Mouse (Mus musculus): ENCODE measurements around the gene Dmac2. TPM values are rescaled to one million over a fixed set of nuclear protein-coding genes. Genes with fewer than 3 reads are reported as not detected.

Dmac2 gene
- polyA plus RNA-seq (2012) = 46.7 and 53.3 TPM in 2 replicates

DNA sequence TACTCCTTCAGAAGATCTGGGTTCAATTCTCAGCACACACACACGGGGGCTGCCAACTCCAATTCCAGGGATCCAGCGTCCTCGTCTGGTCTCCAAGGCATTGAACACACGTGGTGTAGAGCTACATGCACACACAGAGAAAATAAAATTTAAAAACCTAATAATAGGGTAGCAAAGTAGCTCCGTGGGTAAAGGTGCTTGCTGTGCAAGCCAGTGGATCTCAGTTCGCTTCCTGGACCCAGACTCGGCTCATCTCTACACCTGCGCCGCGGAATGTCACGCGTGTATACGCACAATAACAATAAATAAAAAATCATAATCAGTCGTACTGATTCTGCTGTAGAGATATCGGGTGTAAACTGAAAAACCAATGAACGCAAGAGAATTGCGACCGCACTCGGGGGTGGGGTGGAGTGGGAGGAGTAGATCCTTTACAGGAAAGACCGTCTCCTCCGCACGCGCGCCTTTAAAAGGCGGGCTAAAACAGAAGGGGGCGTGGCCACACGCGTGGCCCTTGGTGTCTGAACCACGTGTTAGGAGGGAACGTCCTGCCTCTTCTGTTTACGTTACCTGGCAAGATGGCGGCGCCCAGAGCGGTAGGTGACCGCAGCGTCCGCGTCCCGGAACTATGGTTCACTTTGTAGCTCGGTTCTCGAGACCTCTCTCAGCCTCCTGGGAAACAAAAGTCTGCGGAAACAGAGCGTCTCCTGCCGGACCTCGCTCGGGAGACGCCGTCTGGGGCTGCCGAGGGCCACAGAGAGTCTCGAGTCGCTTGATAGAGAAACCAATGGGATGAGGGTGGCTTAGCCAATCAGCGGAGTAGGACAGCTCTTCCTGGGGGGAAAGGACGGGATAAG, at the start of gene Dmac2:
Gene Dmac2 (plus strand): TSS at position 550 of the 857 bp plus-strand sequence.

GRCm38 (mm10) chr7:25615706-25616011, 3.6 kb upstream of the Dmac2 start, which contains the start of gene Erich4:
TSS of gene Erich4 (minus strand) at chr7:25615892.

GRCm38 (mm10) chr7:25626509-25627430, 7.6 kb downstream of the Dmac2 start, which contains the start of gene B3gnt8:
TSS of gene B3gnt8 (plus strand) at chr7:25626654.

GRCm38 (mm10) chr7:25658657-25659472, 39.7 kb downstream of the Dmac2 start, which contains the start of the genes Bckdha and Exosc5:
TSS of gene Bckdha (minus strand) at chr7:25658981.
TSS of gene Exosc5 (plus strand) at chr7:25659164.

DNA sequence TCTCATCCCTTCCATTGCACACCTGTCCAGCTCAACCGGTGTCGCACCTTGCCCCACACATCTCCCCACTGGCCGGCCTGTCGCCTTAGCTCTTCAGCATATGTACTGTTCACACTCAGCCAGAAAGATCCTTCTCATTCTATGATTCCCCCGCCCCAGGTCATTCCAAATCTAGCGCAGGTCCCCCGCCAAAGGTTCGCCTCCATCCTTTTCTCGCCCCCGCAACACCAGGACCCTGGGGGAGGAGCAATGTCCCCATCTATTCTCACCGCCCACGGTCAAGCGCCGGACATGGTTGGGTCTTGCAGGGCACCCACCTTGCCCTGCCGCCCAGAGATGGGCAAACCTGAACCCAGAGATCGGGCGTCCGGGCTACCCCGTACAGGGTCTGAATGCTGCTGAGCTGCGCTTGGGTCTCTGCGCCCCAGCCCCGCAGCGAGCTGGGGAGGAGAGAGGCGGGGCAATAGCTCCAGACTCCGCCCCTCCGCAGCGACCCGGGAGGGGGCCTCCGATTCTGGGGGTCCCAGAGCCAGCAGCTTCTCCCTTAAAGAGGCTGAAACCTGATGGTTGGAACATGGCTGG, 55.6 kb downstream of the Dmac2 start, which contains the start of gene Tmem91:
Gene Tmem91 (minus strand): TSS at position 448 of the 582 bp plus-strand sequence.

Other genes with a start within 250 kb of the Dmac2 start
- gene Cnfn, start 249.7 kb upstream of the Dmac2 start, polyA plus RNA-seq (2012) = not detected in 2 replicates
- 23.8 and 28.8 TPM in 2 replicates for gene Lipe, start 220.7 kb upstream of the Dmac2 start, polyA plus RNA-seq (2012)
- gene Cxcl17, start 206.5 kb upstream of the Dmac2 start, polyA plus RNA-seq (2012) = not detected in 2 replicates
- gene Ceacam1, start 141.8 kb upstream of the Dmac2 start, polyA plus RNA-seq (2012) = 3.6 and 5.0 TPM in 2 replicates
- gene Ceacam2, start 79.6 kb upstream of the Dmac2 start, polyA plus RNA-seq (2012) = 0.04 TPM in 1 of 2 replicates, not detected in the other
- gene Erich4, start 3.5 kb upstream of the Dmac2 start, polyA plus RNA-seq (2012) = not detected in 2 replicates
- 23.4 and 41.7 TPM in 2 replicates for gene B3gnt8, start 7.2 kb downstream of the Dmac2 start, polyA plus RNA-seq (2012)
- 101 TPM in 2 replicates for gene Bckdha, start 39.6 kb downstream of the Dmac2 start, polyA plus RNA-seq (2012)
- gene Exosc5, start 39.8 kb downstream of the Dmac2 start, polyA plus RNA-seq (2012) = 342 and 378 TPM in 2 replicates
- 0.66 and 0.83 TPM in 2 replicates for gene Tmem91, start 55.8 kb downstream of the Dmac2 start, polyA plus RNA-seq (2012)
- gene B9d2, start 61.4 kb downstream of the Dmac2 start, polyA plus RNA-seq (2012) = 95.6 and 108 TPM in 2 replicates
- gene Tgfb1, start 67.6 kb downstream of the Dmac2 start, polyA plus RNA-seq (2012) = 1,389 and 1,401 TPM in 2 replicates
- gene Ccdc97, start 99.7 kb downstream of the Dmac2 start, polyA plus RNA-seq (2012) = 84.5 and 100 TPM in 2 replicates
- gene Hnrnpul1, start 135.3 kb downstream of the Dmac2 start, polyA plus RNA-seq (2012) = 270 and 280 TPM in 2 replicates
- 2.4 TPM in 2 replicates for gene Axl, start 169.3 kb downstream of the Dmac2 start, polyA plus RNA-seq (2012)
- gene Cyp2s1, start 197.5 kb downstream of the Dmac2 start, polyA plus RNA-seq (2012) = 0.13 and 0.26 TPM in 2 replicates

All from megakaryocyte-erythroid progenitor cell, adult 5 weeks (primary cell).